Mouse (Mus musculus) kidney, embryonic 15.5 days (tissue): ENCODE measurements around the gene Emc1. TPM values are rescaled to one million over a fixed set of nuclear protein-coding genes. Genes with fewer than 3 reads are reported as not detected.
"Not testable (repeated sequence)": the region's sequence is repeated elsewhere in the genome, so short reads cannot be mapped to it uniquely, and the experiment has no call there.

Experiments used
- ATAC-seq: fragments of 200-750 bp; cut with Nextera tagmentation; replicated peaks from 2 replicates; pipeline ENCODE4 v1.8.0; 2017; ENCODE audit warnings: moderate TSS enrichment; ENCODE audit not compliant: low FRiP score
- H3K27ac ChIP-seq: fragments of 300-500 bp; sonication (generic); 2 replicates; pipeline ENCODE4 v1.5.1; 2015; ENCODE audit warnings: mild to moderate bottlenecking, inconsistent platforms
- H3K27me3 ChIP-seq: fragments of 300-500 bp; sonication (generic); 2 replicates; pipeline ENCODE4 v1.6.1; 2015; ENCODE audit warnings: inconsistent platforms
- H3K36me3 ChIP-seq: fragments of 300-500 bp; sonication (generic); 2 replicates; pipeline ENCODE4 v1.6.1; 2015; ENCODE audit warnings: inconsistent platforms
- H3K4me1 ChIP-seq: fragments of 300-500 bp; sonication (generic); 2 replicates; pipeline ENCODE4 v1.6.1; 2015; ENCODE audit warnings: inconsistent platforms
- H3K4me2 ChIP-seq: fragments of 300-500 bp; sonication (generic); 2 replicates; pipeline ENCODE4 v1.6.1; 2015; ENCODE audit warnings: moderate library complexity, mild to moderate bottlenecking, inconsistent platforms
- H3K4me3 ChIP-seq: fragments of 300-500 bp; sonication (generic); replicated peaks from 2 replicates; pipeline ENCODE4 v1.5.1; 2015; ENCODE audit warnings: mild to moderate bottlenecking, inconsistent platforms
- H3K9ac ChIP-seq: fragments of 300-500 bp; sonication (generic); 2 replicates; pipeline ENCODE4 v1.6.1; 2015; ENCODE audit warnings: mild to moderate bottlenecking, inconsistent platforms
- H3K9me3 ChIP-seq: fragments of 300-500 bp; sonication (generic); replicated peaks from 2 replicates; pipeline ENCODE4 v1.6.1; 2016; ENCODE audit warnings: inconsistent platforms
- WGBS: fragments of 180-500 bp; shearing (Covaris S2); methylation state at CpG from one replicate; pipeline ENCODE4 v1.1.7; 2015; ENCODE audit warnings: mixed read lengths; 5-methylcytosine and 5-hydroxymethylcytosine counted together
- polyA plus RNA-seq: library from polyadenylated mRNA; unstranded; fragments of >200 nt; fragmentation: Nextera tagmentation; extraction: Ambion mirVana; gene quantifications from 2 replicates; pipeline ENCODE4 v1.2.1, GENCODE M21; 2015

Gene Emc1
- polyA plus RNA-seq, 1 experiment from 2014 or later: 32.2 TPM

- no peaks in the 10 kb centered on the region for H3K4me1 ChIP-seq
- no peaks in the 10 kb centered on the region for H3K27me3 ChIP-seq
- no peak overlapping the region for H3K27ac ChIP-seq
- H3K36me3 ChIP-seq: peaks cover 96% of the 10 kb centered on the region
- no peaks in the 10 kb centered on the region for H3K9me3 ChIP-seq
- WGBS: 95% methylated on average over 3 of the region's 3 CpGs
- H3K4me3 ChIP-seq: no peak overlapping the region
- ATAC-seq: no peak
- H3K4me2 ChIP-seq: no peak overlapping the region
- no peak overlapping the region for H3K9ac ChIP-seq
Observed at GRCm38 (mm10) chr4:139367336-139367735, 14.9 kb downstream of the Emc1 start.

GRCm38 (mm10) chr4:139368038-139368437 lies 15.7 kb downstream of the Emc1 start:
- H3K9me3 ChIP-seq: no peaks in the 10 kb centered on the region
- H3K4me3 ChIP-seq: no peak overlapping the region
- no peaks in the 10 kb centered on the region for H3K27me3 ChIP-seq
- 96% methylated on average over 5 of the region's 5 CpGs for WGBS
- no peak overlapping the region for H3K9ac ChIP-seq
- no peak overlapping the region for H3K27ac ChIP-seq
- H3K36me3 ChIP-seq: peaks cover 96% of the 10 kb centered on the region
- H3K4me2 ChIP-seq: no peak overlapping the region
- no peaks in the 10 kb centered on the region for H3K4me1 ChIP-seq
- no peak for ATAC-seq

GRCm38 (mm10) chr4:139373130-139373529 lies 20.7 kb downstream of the Emc1 start:
- H3K9me3 ChIP-seq: no peaks in the 10 kb centered on the region
- no peak for ATAC-seq
- H3K4me3 ChIP-seq: no peak overlapping the region
- no peak overlapping the region for H3K27ac ChIP-seq
- H3K27me3 ChIP-seq: no peaks in the 10 kb centered on the region
- WGBS: 92% methylated on average over 4 of the region's 4 CpGs
- no peaks in the 10 kb centered on the region for H3K4me1 ChIP-seq
- peaks cover 96% of the 10 kb centered on the region for H3K36me3 ChIP-seq
- H3K4me2 ChIP-seq: no peak overlapping the region
- no peak overlapping the region for H3K9ac ChIP-seq

GRCm38 (mm10) chr4:139373531-139373930 lies 21.1 kb downstream of the Emc1 start:
- ATAC-seq: no peak
- Histone ChIP-seq H3K27me3 (no peaks in the 10 kb centered on the region), H3K36me3 (peaks cover 96% of the 10 kb centered on the region), H3K4me2 (no peak overlapping the region), H3K4me1 (no peaks in the 10 kb centered on the region), H3K27ac (no peak overlapping the region), H3K9me3 (no peaks in the 10 kb centered on the region), H3K9ac (no peak overlapping the region), H3K4me3 (no peak overlapping the region)
- WGBS: 91% methylated on average over 10 of the region's 10 CpGs

GRCm38 (mm10) chr4:139379719-139380118 lies 27.3 kb downstream of the Emc1 start:
- peak overlapping the region; percentile 86 for H3K4me2 ChIP-seq
- H3K4me1 ChIP-seq: peaks cover 20% of the 10 kb centered on the region
- no peaks in the 10 kb centered on the region for H3K27me3 ChIP-seq
- H3K36me3 ChIP-seq: peaks cover 41% of the 10 kb centered on the region
- ATAC-seq: no peak
- 12% methylated on average over 8 of the region's 8 CpGs for WGBS
- H3K27ac ChIP-seq: peak overlapping the region; percentile 92
- H3K4me3 ChIP-seq: peak overlapping the region; percentile 97
- peak overlapping the region; percentile 77 for H3K9ac ChIP-seq
- H3K9me3 ChIP-seq: no peaks in the 10 kb centered on the region

- Histone ChIP-seq H3K27ac (peak overlapping the region; percentile 92), H3K4me1 (peaks cover 20% of the 10 kb centered on the region), H3K9me3 (no peaks in the 10 kb centered on the region), H3K4me3 (peak overlapping the region; percentile 97), H3K9ac (peak overlapping the region; percentile 89), H3K27me3 (no peaks in the 10 kb centered on the region), H3K36me3 (peaks cover 35% of the 10 kb centered on the region), H3K4me2 (peak overlapping the region; percentile 86)
- WGBS: under 1% methylated on average over 54 of the region's 54 CpGs
- ATAC-seq: peak; percentile 98
Observed at GRCm38 (mm10) chr4:139380207-139380748, 27.9 kb downstream of the Emc1 start.

- Histone ChIP-seq H3K4me1 (peaks cover 20% of the 10 kb centered on the region), H3K9ac (peak overlapping the region; percentile 89), H3K27me3 (no peaks in the 10 kb centered on the region), H3K4me3 (peak overlapping the region; percentile 97), H3K36me3 (peaks cover 29% of the 10 kb centered on the region), H3K27ac (peak overlapping the region; percentile 79), H3K4me2 (peak overlapping the region; percentile 86), H3K9me3 (no peaks in the 10 kb centered on the region)
- 2% methylated on average over 44 of the region's 44 CpGs for WGBS
- peak; percentile 52 for ATAC-seq
Observed at GRCm38 (mm10) chr4:139380775-139381451, 28.5 kb downstream of the Emc1 start.

GRCm38 (mm10) chr4:139381452-139381845 lies 29.1 kb downstream of the Emc1 start:
- 40% methylated on average over 4 of the region's 4 CpGs for WGBS
- H3K4me2 ChIP-seq: peak overlapping the region; percentile 86

GRCm38 (mm10) chr4:139382231-139382630 lies 29.8 kb downstream of the Emc1 start:
- H3K4me3 ChIP-seq: 0 out of 2 replicates have a peak overlapping the region, but pooled peaks have one; percentile 6
- peaks cover 24% of the 10 kb centered on the region for H3K4me1 ChIP-seq
- no peak for ATAC-seq
- peaks cover 17% of the 10 kb centered on the region for H3K36me3 ChIP-seq
- no peak overlapping the region; the same call in 1 of the 2 replicates for H3K9ac ChIP-seq
- H3K27me3 ChIP-seq: no peaks in the 10 kb centered on the region
- H3K4me2 ChIP-seq: peak overlapping the region; percentile 86
- H3K9me3 ChIP-seq: no peaks in the 10 kb centered on the region
- H3K27ac ChIP-seq: no peak overlapping the region
- WGBS: 67% methylated on average over 7 of the region's 7 CpGs

More at GRCm38 (mm10) chr4:139381452-139381845, 29.1 kb downstream of the Emc1 start:
- peak overlapping the region; percentile 97 for H3K4me3 ChIP-seq
- ATAC-seq: no peak
- peak overlapping the region; percentile 79; the same call in 1 of the 2 replicates for H3K27ac ChIP-seq
- H3K36me3 ChIP-seq: peaks cover 24% of the 10 kb centered on the region
- peak overlapping the region; percentile 89 for H3K9ac ChIP-seq
- no peaks in the 10 kb centered on the region for H3K27me3 ChIP-seq
- no peaks in the 10 kb centered on the region for H3K9me3 ChIP-seq
- peaks cover 20% of the 10 kb centered on the region for H3K4me1 ChIP-seq

GRCm38 (mm10) chr4:139385841-139386240 lies 33.5 kb downstream of the Emc1 start:
- H3K4me2 ChIP-seq, ATAC-seq, H3K27me3 ChIP-seq, H3K27ac ChIP-seq, H3K4me3 ChIP-seq, H3K9ac ChIP-seq, H3K9me3 ChIP-seq: not testable (repeated sequence)
- peaks cover 18% of the 10 kb centered on the region for H3K4me1 ChIP-seq
- WGBS: 87% methylated on average over 5 of the region's 5 CpGs
- H3K36me3 ChIP-seq: peaks cover 14% of the 10 kb centered on the region

- H3K4me2 ChIP-seq: no peak overlapping the region
- peaks cover 24% of the 10 kb centered on the region for H3K36me3 ChIP-seq
- H3K27ac ChIP-seq: 0 out of 2 replicates have a peak overlapping the region, but pooled peaks have one; percentile 28
- ATAC-seq: no peak
- H3K4me1 ChIP-seq: peaks cover 11% of the 10 kb centered on the region
- no peaks in the 10 kb centered on the region for H3K27me3 ChIP-seq
- H3K9ac ChIP-seq: no peak overlapping the region
- no peaks in the 10 kb centered on the region for H3K9me3 ChIP-seq
- 54% methylated on average over 6 of the region's 6 CpGs for WGBS
- no peak overlapping the region for H3K4me3 ChIP-seq
Observed at GRCm38 (mm10) chr4:139386869-139387319, 34.5 kb downstream of the Emc1 start.

GRCm38 (mm10) chr4:139389557-139389956 lies 37.2 kb downstream of the Emc1 start:
- H3K9ac ChIP-seq: no peak overlapping the region
- H3K36me3 ChIP-seq: peaks cover 48% of the 10 kb centered on the region
- H3K27ac ChIP-seq: no peak overlapping the region
- 79% methylated on average over 4 of the region's 4 CpGs for WGBS
- no peak for ATAC-seq
- H3K9me3 ChIP-seq: no peaks in the 10 kb centered on the region
- no peak overlapping the region for H3K4me3 ChIP-seq
- H3K4me1 ChIP-seq: 0 out of 2 replicates have a peak, but pooled peaks cover 5% of the 10 kb centered on the region
- no peaks in the 10 kb centered on the region for H3K27me3 ChIP-seq
- no peak overlapping the region for H3K4me2 ChIP-seq
